ENCODE assay signal across 11 mouse cellular contexts in the genomic region with DNA sequence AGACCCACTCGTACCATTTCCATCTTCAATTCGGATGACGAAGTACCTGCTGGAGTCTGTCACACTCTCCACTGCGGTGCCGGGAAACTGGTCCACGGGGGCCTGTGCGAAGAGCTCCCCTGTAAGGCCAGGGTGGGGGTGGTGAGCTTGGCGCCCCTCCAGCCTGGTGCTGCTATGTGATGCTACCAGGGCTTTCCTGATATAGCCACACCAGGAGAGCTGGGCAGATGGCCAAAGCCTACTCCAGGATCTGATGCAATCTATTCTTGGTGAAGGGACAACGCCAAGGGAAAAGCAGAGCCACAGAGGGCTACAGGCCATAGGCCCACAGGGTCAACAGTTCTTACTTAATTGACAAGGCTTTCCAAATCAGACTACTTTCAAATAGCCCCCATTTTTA. TPM values are rescaled to one million over a fixed set of nuclear protein-coding genes. Genes with fewer than 3 reads are reported as not detected.
DNase-seq lines count a peak whose midpoint lies in the region; ATAC-seq lines count a peak whose summit lies in the region.
"Had no signal": no experiment of that assay in that cellular context is flagged by ENCODE, and none has a peak within 500 bp of the region (broad histone marks: within the 10 kb centered on the region; RNA-seq: fewer than 3 reads in every experiment).

No protein-coding gene starts in this region.

- no peak overlapping the region for H3K4me2 ChIP-seq in forebrain, embryonic 11.5 days (ENCODE audit: low read depth, low read length, severe bottlenecking)
- H3K4me2 ChIP-seq: stomach, embryonic 15.5 days had no signal

- DNase-seq in layer of hippocampus, adult 9-11 months = peak; percentile 76
- DNase-seq in layer of hippocampus, postnatal 36 days = no peak
- peak; percentile 73 to 86 for DNase-seq in frontal cortex, postnatal 36 days (ENCODE audit: low spot score in 2 of 2)
- DNase-seq in heart, postnatal 4 days = peak; percentile 79
- DNase-seq in right cerebral cortex, postnatal 25 days = peak; percentile 75
- DNase-seq in forebrain, embryonic 11.5 days (ENCODE audit: low spot score) = no peak
- no peak for DNase-seq in ovary, postnatal 10 days (ENCODE audit: low spot score)

- H3K4me1 ChIP-seq in forebrain, embryonic 11.5 days (replicated peaks; ENCODE audit: control insufficient read depth, insufficient read depth, low read length) = peaks cover 8% of the 10 kb centered on the region; the same call in 1 of the 2 replicates

- H3K36me3 ChIP-seq in forebrain, embryonic 11.5 days (ENCODE audit: control insufficient read depth, insufficient read depth, low read length) = peaks cover 4% of the 10 kb centered on the region; the same call in 1 of the 2 replicates

- ATAC-seq in forebrain, embryonic 11.5 days (replicated peaks; ENCODE audit: low FRiP score) = no peak
- no peak for ATAC-seq in activated CD4-positive, CD25-positive, alpha-beta regulatory T cell, adult 4 months
- ATAC-seq: Patski had no signal

- 95% methylated on average over 9 of the region's 9 CpGs for WGBS in forebrain, embryonic 11.5 days

- no peaks in the 10 kb centered on the region for H3K27me3 ChIP-seq in forebrain, embryonic 11.5 days (ENCODE audit: control insufficient read depth, insufficient read depth, low read length)
- H3K27me3 ChIP-seq: Patski; stomach, embryonic 15.5 days had no signal

- H3K9me3 ChIP-seq in forebrain, embryonic 11.5 days (ENCODE audit: control insufficient read depth, low read length) = no peaks in the 10 kb centered on the region
- H3K9me3 ChIP-seq: stomach, embryonic 15.5 days had no signal

- H3K9ac ChIP-seq in forebrain, embryonic 11.5 days (ENCODE audit: low read length) = no peak overlapping the region
- H3K9ac ChIP-seq: stomach, embryonic 15.5 days had no signal

- no peak overlapping the region for H3K4me3 ChIP-seq in forebrain, embryonic 11.5 days (ENCODE audit: low read depth, low read length)
- H3K4me3 ChIP-seq: stomach, embryonic 15.5 days had no signal

- no peak overlapping the region for H3K27ac ChIP-seq in forebrain, embryonic 11.5 days (ENCODE audit: low read depth, low read length)
- H3K27ac ChIP-seq: macrophage; stomach, embryonic 15.5 days had no signal

RNA-seq across cellular contexts. Expression of a gene that starts 4.5 kb away (rescaled TPM):
- 10 to 100 TPM; 38.5 to 40.5 TPM for total RNA-seq in layer of hippocampus, postnatal 36 days (2021)
- 10 to 100 TPM; 33.7 to 35.8 TPM for total RNA-seq in heart, postnatal 4 days (2021)
- 50.0 and 51.2 TPM in 2 replicates for polyA plus RNA-seq in forebrain, embryonic 11.5 days (2014; fragmentation: Nextera tagmentation; extraction: Ambion mirVana)
- polyA plus RNA-seq in activated CD4-positive, CD25-positive, alpha-beta regulatory T cell, adult 4 months (2017; shearing (Covaris generic)) = 100 to 1,000 TPM in 1 of 2 experiments, 10 to 100 TPM in 1; 85.5 to 101 TPM

RNA-seq across cellular contexts. Expression of a gene that starts 13.3 kb away (rescaled TPM):
- total RNA-seq in layer of hippocampus, postnatal 36 days (2021) = 10 to 100 TPM; 73.7 to 77.2 TPM
- 1 to 10 TPM; 8.2 to 8.3 TPM for total RNA-seq in heart, postnatal 4 days (2021)
- 14.3 and 15.3 TPM in 2 replicates for polyA plus RNA-seq in forebrain, embryonic 11.5 days (2014; fragmentation: Nextera tagmentation; extraction: Ambion mirVana)
- polyA plus RNA-seq in activated CD4-positive, CD25-positive, alpha-beta regulatory T cell, adult 4 months (2017; shearing (Covaris generic)) = 1 to 10 TPM in 1 of 2 experiments, under 1 TPM in 1; 0.98 to 1.4 TPM

RNA-seq across cellular contexts. Expression of a gene that starts 14.5 kb away (rescaled TPM):
- total RNA-seq in layer of hippocampus, postnatal 36 days (2021) = not detected
- not detected for total RNA-seq in heart, postnatal 4 days (2021)
- not detected in 2 replicates for polyA plus RNA-seq in forebrain, embryonic 11.5 days (2014; fragmentation: Nextera tagmentation; extraction: Ambion mirVana)
- under 1 TPM; 0.29 to 0.88 TPM for polyA plus RNA-seq in activated CD4-positive, CD25-positive, alpha-beta regulatory T cell, adult 4 months (2017; shearing (Covaris generic))
- polyA plus RNA-seq: macrophage, Patski had no signal

Comparison
In these comparisons a context has a peak if more than half of its experiments do, and no peak if none do; other contexts are left out.
1. DNase-seq: peak in layer of hippocampus, adult 9-11 months (single experiment), frontal cortex, postnatal 36 days (2 of 2), heart, postnatal 4 days (single experiment) and right cerebral cortex, postnatal 25 days (single experiment); none in layer of hippocampus, postnatal 36 days (0 of 2), forebrain, embryonic 11.5 days (single experiment) and ovary, postnatal 10 days (single experiment).
2. RNA of a gene that starts 13.3 kb away (total RNA-seq): 73.7 to 77.2 TPM in layer of hippocampus, postnatal 36 days; 8.2 to 8.3 TPM in heart, postnatal 4 days; every median in the first group is over 4 times any median in the second.